Mouse (Mus musculus): Measurements from ENCODE around the gene Tnf.

DNA sequence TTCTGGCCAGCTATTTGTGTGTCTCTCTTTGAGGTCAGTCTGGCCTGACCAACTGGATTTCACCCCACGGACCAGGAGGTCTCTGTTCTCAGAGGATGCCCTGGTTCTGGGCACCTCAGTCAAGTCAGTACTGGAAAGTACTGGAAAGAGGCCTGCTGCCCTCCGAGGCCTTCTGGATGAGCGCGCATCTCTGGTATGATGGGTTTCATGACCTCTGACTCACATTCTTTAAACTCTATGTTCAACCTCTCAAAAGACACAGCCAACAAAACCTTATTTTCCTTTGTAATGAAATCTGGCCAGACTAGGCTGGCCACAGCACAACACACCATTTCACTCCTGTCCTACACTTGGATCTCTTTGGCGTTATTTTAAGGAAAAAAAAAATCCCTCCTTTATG lies 23.6 kb upstream of the Tnf start:
- TF ChIP-seq CTCF (IDR thresholded peaks at IDR 0.05), result no peak
- TF ChIP-seq EP300 (IDR thresholded peaks at IDR 0.05), result no peak

Measured in lung, postnatal 0 days (tissue).